Mouse (Mus musculus): ENCODE measurements around the gene Elmo2. TPM values are rescaled to one million over a fixed set of nuclear protein-coding genes. Genes with fewer than 3 reads are reported as not detected.

The Elmo2 gene
- total RNA-seq, 1 experiment, result 21.7 TPM

- H3K9me3 ChIP-seq (ENCODE audit: control insufficient read depth, insufficient read depth, low read depth, low read length), result no peaks in the 10 kb centered on the region
- H3K36me3 ChIP-seq (ENCODE audit: control insufficient read depth, insufficient read depth, low read length, poor library complexity, severe bottlenecking), result no peaks in the 10 kb centered on the region
- H3K4me3 ChIP-seq (ENCODE audit: insufficient read depth in 1 of 2, low read depth in 1 of 2, low read length in 2 of 2, poor library complexity in 1 of 2, severe bottlenecking in 1 of 2), result peak overlapping the region in 1 of 2 experiments; percentile 27; a peak in 1 of 4 replicates
- H3K27ac ChIP-seq (ENCODE audit: insufficient read depth, low read depth, low read length, poor library complexity, severe bottlenecking), result no peak overlapping the region
- H3K9ac ChIP-seq (ENCODE audit: insufficient read depth, low read depth, low read length, poor library complexity, severe bottlenecking), result peak overlapping the region; percentile 28; the same call in 1 of the 2 replicates
- TF ChIP-seq ZNF384 (IDR thresholded peaks at IDR 0.05; ENCODE audit: low read depth, low read length), result no peak
- no peak for TF ChIP-seq MAFK (IDR thresholded peaks at IDR 0.05; ENCODE audit: insufficient read depth, low read depth, low read length)
- TF ChIP-seq ZC3H11A (IDR thresholded peaks at IDR 0.05; ENCODE audit: borderline replicate concordance, low read depth, low read length), result no peak
- no peak for TF ChIP-seq CHD2 (IDR thresholded peaks at IDR 0.05; ENCODE audit: low read depth, low read length)
- no peak for TF ChIP-seq HCFC1 (IDR thresholded peaks at IDR 0.05; ENCODE audit: borderline replicate concordance, insufficient read depth, low read length)
- no peak for DNase-seq (ENCODE audit: low read depth, low spot score)
- in situ Hi-C loops (cut with MboI; ENCODE audit: low sequenced_read_pairs in 2 of 2, unreplicated experiment in 2 of 2), result loop anchor here in 1 of 2 experiments (5.0 kb wide), 1 partner anchor 287 kb away; no protein-coding TSS in a partner anchor
- H3K4me1 ChIP-seq (ENCODE audit: control insufficient read depth in 2 of 2, insufficient read depth in 2 of 2, low read length in 2 of 2, poor library complexity in 1 of 2), result peaks cover 0 to 20% of the 10 kb centered on the region in 2 experiments; a peak in 2 of 4 replicates
Observed at GRCm38 (mm10) chr2:165364334-165365091, 38.2 kb upstream of the Elmo2 start.

GRCm38 (mm10) chr2:165363282-165363681, 37.0 kb upstream of the Elmo2 start:
- DNase-seq (ENCODE audit: low read depth, low spot score), result no peak
- Histone ChIP-seq H3K36me3 (ENCODE audit: control insufficient read depth, insufficient read depth, low read length, poor library complexity, severe bottlenecking) (no peaks in the 10 kb centered on the region), H3K27ac (ENCODE audit: insufficient read depth, low read depth, low read length, poor library complexity, severe bottlenecking) (no peak overlapping the region), H3K4me1 (ENCODE audit: control insufficient read depth in 2 of 2, insufficient read depth in 2 of 2, low read length in 2 of 2, poor library complexity in 1 of 2) (peaks cover 0 to 17% of the 10 kb centered on the region in 2 experiments; a peak in 2 of 4 replicates), H3K9me3 (ENCODE audit: control insufficient read depth, insufficient read depth, low read depth, low read length) (no peaks in the 10 kb centered on the region), H3K9ac (ENCODE audit: insufficient read depth, low read depth, low read length, poor library complexity, severe bottlenecking) (no peak overlapping the region; the same call in 1 of the 2 replicates), H3K4me3 (ENCODE audit: insufficient read depth in 1 of 2, low read depth in 1 of 2, low read length in 2 of 2, poor library complexity in 1 of 2, severe bottlenecking in 1 of 2) (no peak overlapping the region)
- in situ Hi-C loops (cut with MboI; ENCODE audit: low sequenced_read_pairs in 2 of 2, unreplicated experiment in 2 of 2), result loop anchor here in 1 of 2 experiments (5.0 kb wide), 1 partner anchor 286 kb away; no protein-coding TSS in a partner anchor
- TF ChIP-seq ZNF384 (IDR thresholded peaks at IDR 0.05; ENCODE audit: low read depth, low read length), result no peak
- no peak for TF ChIP-seq MAFK (IDR thresholded peaks at IDR 0.05; ENCODE audit: insufficient read depth, low read depth, low read length)
- no peak for TF ChIP-seq ZC3H11A (IDR thresholded peaks at IDR 0.05; ENCODE audit: borderline replicate concordance, low read depth, low read length)

- peaks cover 0 to 8% of the 10 kb centered on the region in 2 experiments; a peak in 2 of 4 replicates for H3K4me1 ChIP-seq (ENCODE audit: control insufficient read depth in 2 of 2, insufficient read depth in 2 of 2, low read length in 2 of 2, poor library complexity in 1 of 2)
- no peak overlapping the region for H3K4me3 ChIP-seq (ENCODE audit: insufficient read depth in 1 of 2, low read depth in 1 of 2, low read length in 2 of 2, poor library complexity in 1 of 2, severe bottlenecking in 1 of 2)
- TF ChIP-seq ZC3H11A (IDR thresholded peaks at IDR 0.05; ENCODE audit: borderline replicate concordance, low read depth, low read length), result peak; percentile 90
- TF ChIP-seq CHD2 (IDR thresholded peaks at IDR 0.05; ENCODE audit: low read depth, low read length), result no peak
- TF ChIP-seq ZNF384 (IDR thresholded peaks at IDR 0.05; ENCODE audit: low read depth, low read length), result no peak
- H3K27ac ChIP-seq (ENCODE audit: insufficient read depth, low read depth, low read length, poor library complexity, severe bottlenecking), result no peak overlapping the region
- H3K36me3 ChIP-seq (ENCODE audit: control insufficient read depth, insufficient read depth, low read length, poor library complexity, severe bottlenecking), result no peaks in the 10 kb centered on the region
- H3K9ac ChIP-seq (ENCODE audit: insufficient read depth, low read depth, low read length, poor library complexity, severe bottlenecking), result no peak overlapping the region
- DNase-seq (ENCODE audit: low read depth, low spot score), result peak; percentile 62
- H3K9me3 ChIP-seq (ENCODE audit: control insufficient read depth, insufficient read depth, low read depth, low read length), result no peaks in the 10 kb centered on the region
- in situ Hi-C loops (cut with MboI; ENCODE audit: low sequenced_read_pairs in 2 of 2, unreplicated experiment in 2 of 2), result loop anchor here in 1 of 2 experiments (5.0 kb wide), 1 partner anchor 284 kb away; no protein-coding TSS in a partner anchor
Observed at GRCm38 (mm10) chr2:165360861-165361260, 34.6 kb upstream of the Elmo2 start.

GRCm38 (mm10) chr2:165351828-165352513, 25.7 kb upstream of the Elmo2 start:
- H3K9me3 ChIP-seq (ENCODE audit: control insufficient read depth, insufficient read depth, low read depth, low read length), result no peaks in the 10 kb centered on the region
- no peak overlapping the region for H3K9ac ChIP-seq (ENCODE audit: insufficient read depth, low read depth, low read length, poor library complexity, severe bottlenecking)
- no peak for DNase-seq (ENCODE audit: low read depth, low spot score)
- no peaks in the 10 kb centered on the region for H3K36me3 ChIP-seq (ENCODE audit: control insufficient read depth, insufficient read depth, low read length, poor library complexity, severe bottlenecking)
- H3K4me1 ChIP-seq (ENCODE audit: control insufficient read depth in 2 of 2, insufficient read depth in 2 of 2, low read length in 2 of 2, poor library complexity in 1 of 2), result no peaks in the 10 kb centered on the region
- H3K4me3 ChIP-seq (ENCODE audit: insufficient read depth in 1 of 2, low read depth in 1 of 2, low read length in 2 of 2, poor library complexity in 1 of 2, severe bottlenecking in 1 of 2), result no peak overlapping the region
- TF ChIP-seq ZNF384 (IDR thresholded peaks at IDR 0.05; ENCODE audit: low read depth, low read length), result no peak
- TF ChIP-seq ZC3H11A (IDR thresholded peaks at IDR 0.05; ENCODE audit: borderline replicate concordance, low read depth, low read length), result no peak
- no peak overlapping the region for H3K27ac ChIP-seq (ENCODE audit: insufficient read depth, low read depth, low read length, poor library complexity, severe bottlenecking)
- in situ Hi-C loops (cut with MboI; ENCODE audit: low sequenced_read_pairs in 2 of 2, unreplicated experiment in 2 of 2), result no loop called here
